28 mouse cellular contexts compared by ENCODE assay signal in genomic region chr11:84893113-84893512, GRCm38 (mm10).
"Had no signal": no experiment of that assay in that cellular context is flagged by ENCODE, and none has a peak within 500 bp of the region (broad histone marks: within the 10 kb centered on the region; RNA-seq: fewer than 3 reads in every experiment).

No protein-coding gene starts in this region.

- H3K4me1 ChIP-seq: embryonic facial prominence, embryonic 10.5 days; embryonic facial prominence, embryonic 12.5 days; embryonic facial prominence, embryonic 13.5 days; embryonic facial prominence, embryonic 15.5 days; forebrain, embryonic 10.5 days; forebrain, embryonic 12.5 days; forebrain, embryonic 13.5 days; forebrain, embryonic 15.5 days had no signal

- H3K9me3 ChIP-seq: embryonic facial prominence, embryonic 10.5 days; embryonic facial prominence, embryonic 12.5 days; embryonic facial prominence, embryonic 13.5 days; embryonic facial prominence, embryonic 15.5 days; forebrain, embryonic 10.5 days; forebrain, embryonic 12.5 days; forebrain, embryonic 13.5 days; forebrain, embryonic 15.5 days had no signal

- H3K27me3 ChIP-seq: embryonic facial prominence, embryonic 12.5 days; embryonic facial prominence, embryonic 13.5 days; embryonic facial prominence, embryonic 15.5 days; forebrain, embryonic 12.5 days; forebrain, embryonic 13.5 days; forebrain, embryonic 15.5 days had no signal

- H3K4me3 ChIP-seq: embryonic facial prominence, embryonic 10.5 days; embryonic facial prominence, embryonic 12.5 days; embryonic facial prominence, embryonic 13.5 days; embryonic facial prominence, embryonic 15.5 days; erythroblast, embryonic 14.5 days; forebrain, embryonic 10.5 days; forebrain, embryonic 12.5 days; forebrain, embryonic 13.5 days; forebrain, embryonic 15.5 days; gastrocnemius, adult 2 months; heart, adult 2 months had no signal

- H3K4me2 ChIP-seq: embryonic facial prominence, embryonic 12.5 days; embryonic facial prominence, embryonic 13.5 days; embryonic facial prominence, embryonic 15.5 days; forebrain, embryonic 12.5 days; forebrain, embryonic 13.5 days; forebrain, embryonic 15.5 days had no signal

- H3K27ac ChIP-seq: embryonic facial prominence, embryonic 10.5 days; embryonic facial prominence, embryonic 12.5 days; embryonic facial prominence, embryonic 13.5 days; embryonic facial prominence, embryonic 15.5 days; forebrain, embryonic 10.5 days; forebrain, embryonic 12.5 days; forebrain, embryonic 13.5 days; forebrain, embryonic 15.5 days; gastrocnemius, adult 2 months; heart, adult 2 months had no signal

- ATAC-seq: forebrain, embryonic 13.5 days; forebrain, embryonic 14.5 days; forebrain, embryonic 15.5 days; forebrain, embryonic 16.5 days; forebrain, postnatal 0 days had no signal

- H3K9ac ChIP-seq: embryonic facial prominence, embryonic 12.5 days; embryonic facial prominence, embryonic 13.5 days; embryonic facial prominence, embryonic 15.5 days; forebrain, embryonic 12.5 days; forebrain, embryonic 13.5 days; forebrain, embryonic 15.5 days; forebrain, postnatal 0 days had no signal

- DNase-seq: cerebellum, adult 2 months; cerebellum, adult 8-10 months; cerebellum, adult 9-10 months; cerebellum, adult 9-11 months; cerebellum, postnatal 10 days; cerebellum, postnatal 14 days; cerebellum, postnatal 25 days; cerebellum, postnatal 36 days; embryo, embryonic 11 days; forebrain, postnatal 0 days; gastrocnemius, adult 2 months; gastrocnemius, postnatal 10 days; gastrocnemius, postnatal 14 days; gastrocnemius, postnatal 25 days; gastrocnemius, postnatal 36 days; heart, adult 18-20 months; heart, adult 2 months had no signal
